Mouse (Mus musculus): ENCODE data around the gene Rabif.
"Not testable (repeated sequence)": the region's sequence is repeated elsewhere in the genome, so short reads cannot be mapped to it uniquely, and the experiment has no call there.

Rabif gene

DNA sequence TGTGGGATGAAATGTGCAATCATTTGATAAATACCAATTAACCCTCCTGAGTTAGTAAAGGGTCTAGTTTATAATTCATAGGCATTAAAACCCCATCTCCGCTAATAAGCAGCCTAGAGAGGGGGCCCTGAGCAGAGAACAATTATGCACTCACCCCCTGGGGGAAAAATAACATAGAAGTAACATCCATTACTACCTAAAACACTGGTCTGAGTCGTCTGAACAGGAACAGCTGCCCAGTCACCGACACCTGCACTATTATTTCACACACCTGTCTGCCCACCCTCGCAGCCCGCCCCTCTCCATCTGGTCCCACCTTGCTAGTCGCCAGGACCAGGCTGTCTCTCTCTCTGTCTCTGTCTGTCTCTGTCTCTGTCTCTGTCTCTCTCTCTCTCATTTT lies 18.1 kb downstream of the Rabif start:
- no peak for DNase-seq (ENCODE audit: low read depth, low spot score)

- DNase-seq (ENCODE audit: low read depth, low spot score): no peak
These were observed 18.9 kb downstream of the Rabif start for GRCm38 (mm10) chr1:134513312-134513860.

DNA sequence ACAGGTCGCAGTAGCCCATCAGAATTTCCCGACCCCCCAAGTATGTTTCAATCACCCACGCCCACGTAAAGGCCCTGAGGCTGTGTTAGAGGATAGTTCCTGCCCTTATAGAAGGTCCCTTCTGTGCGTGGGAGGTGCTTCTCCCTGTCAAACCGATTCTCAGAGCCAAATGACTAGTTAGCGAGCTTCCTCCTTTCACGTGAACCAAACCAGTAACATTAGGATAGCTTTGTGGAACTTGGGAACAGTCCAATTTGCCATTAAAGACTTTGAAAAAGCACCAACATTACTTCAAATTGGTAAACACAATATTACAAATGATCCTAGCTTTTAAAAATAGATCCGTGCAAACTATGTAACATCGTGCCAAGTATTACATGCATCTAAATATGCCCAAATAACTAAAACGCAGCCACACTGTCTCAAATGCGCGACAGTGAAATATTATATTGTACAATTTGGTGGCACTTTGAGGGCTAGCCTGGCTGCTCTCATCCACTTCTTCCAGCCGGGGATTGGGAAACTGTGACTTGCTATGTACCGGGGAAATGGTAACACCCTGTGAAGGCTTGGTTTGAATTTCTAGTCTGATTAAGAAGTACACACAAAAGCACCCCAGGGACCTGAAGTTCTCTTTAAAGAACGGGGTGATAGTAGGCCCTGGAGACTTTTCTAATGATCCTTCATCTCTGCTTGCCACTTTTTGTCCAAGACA lies 19.6 kb downstream of the Rabif start:
- no peak for DNase-seq (ENCODE audit: low read depth, low spot score)

DNA sequence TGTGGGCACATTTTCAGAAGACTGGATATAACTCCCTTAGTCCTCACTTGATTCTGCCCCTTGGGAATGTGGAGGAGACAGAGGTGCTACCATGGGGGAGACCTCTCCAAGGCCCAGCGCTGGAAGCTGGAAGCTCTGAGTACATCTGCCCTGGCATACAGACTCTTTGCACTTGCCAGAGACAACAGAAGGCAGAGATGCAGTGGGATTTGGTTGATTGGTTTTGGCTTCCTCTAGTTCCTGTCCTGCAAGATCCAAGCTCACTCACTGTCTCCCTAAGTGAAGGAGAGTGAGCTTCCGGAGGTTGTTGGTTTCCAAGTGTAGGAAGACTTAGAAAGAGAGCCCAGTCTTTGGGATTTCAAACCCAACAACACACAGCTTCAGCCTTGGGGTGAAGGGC lies 21.4 kb downstream of the Rabif start:
- DNase-seq (ENCODE audit: low read depth, low spot score): no peak

DNA sequence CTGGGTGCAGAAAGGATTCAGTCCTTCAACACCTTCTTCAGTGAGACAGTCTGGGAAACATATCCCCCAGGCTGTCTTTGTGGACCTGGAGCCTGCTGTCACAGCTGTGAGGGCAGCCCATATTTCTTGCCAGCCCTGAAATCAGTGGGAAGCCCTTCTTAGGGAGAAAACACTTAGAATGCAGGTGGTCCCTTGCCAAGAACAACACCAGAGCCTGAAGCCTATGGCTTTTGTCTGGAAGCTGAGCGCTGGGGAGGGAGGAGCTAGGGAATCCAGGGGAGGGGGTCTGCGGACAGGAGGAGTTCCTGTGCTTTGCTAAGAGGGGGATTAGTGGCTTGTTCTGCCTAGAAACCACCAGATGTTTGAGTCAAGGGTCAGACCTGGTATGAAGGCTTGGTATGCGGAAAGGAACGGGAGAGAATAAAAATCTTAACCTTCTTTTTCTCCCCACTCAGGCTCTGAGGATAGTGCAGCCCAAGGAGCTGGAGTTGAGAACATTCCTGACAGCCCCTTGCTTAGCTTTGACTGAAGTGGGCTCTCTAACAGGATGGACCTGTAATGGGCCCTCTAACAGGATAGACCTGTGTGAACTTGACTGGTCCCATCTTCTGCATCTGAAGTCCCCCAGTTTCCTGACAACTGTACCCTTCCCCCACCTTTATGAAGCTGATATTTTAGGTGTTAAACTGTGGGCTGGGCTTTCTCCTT lies 22.2 kb downstream of the Rabif start:
- DNase-seq (ENCODE audit: low read depth, low spot score): no peak

DNA sequence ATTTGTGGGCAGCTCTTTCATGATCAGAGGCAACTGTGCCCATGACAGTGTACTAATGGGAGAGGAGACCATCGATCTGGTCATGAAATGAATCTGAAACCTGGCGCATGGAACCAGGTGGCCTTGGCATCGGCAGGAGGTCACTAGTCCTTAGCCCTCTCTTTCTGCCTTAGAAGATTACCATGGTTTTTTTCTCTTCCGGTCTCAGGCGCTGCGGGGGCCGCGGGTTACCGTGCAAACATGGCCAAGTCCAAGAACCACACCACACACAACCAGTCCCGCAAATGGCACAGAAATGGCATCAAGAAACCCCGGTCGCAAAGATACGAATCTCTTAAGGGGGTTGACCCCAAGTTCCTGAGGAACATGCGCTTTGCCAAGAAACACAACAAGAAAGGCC lies 23.4 kb downstream of the Rabif start:
- DNase-seq (ENCODE audit: low read depth, low spot score): not testable (repeated sequence)

- peak; percentile 84 for DNase-seq (ENCODE audit: low read depth, low spot score)
These were observed 24.2 kb downstream of the Rabif start for GRCm38 (mm10) chr1:134518677-134519076.

DNA sequence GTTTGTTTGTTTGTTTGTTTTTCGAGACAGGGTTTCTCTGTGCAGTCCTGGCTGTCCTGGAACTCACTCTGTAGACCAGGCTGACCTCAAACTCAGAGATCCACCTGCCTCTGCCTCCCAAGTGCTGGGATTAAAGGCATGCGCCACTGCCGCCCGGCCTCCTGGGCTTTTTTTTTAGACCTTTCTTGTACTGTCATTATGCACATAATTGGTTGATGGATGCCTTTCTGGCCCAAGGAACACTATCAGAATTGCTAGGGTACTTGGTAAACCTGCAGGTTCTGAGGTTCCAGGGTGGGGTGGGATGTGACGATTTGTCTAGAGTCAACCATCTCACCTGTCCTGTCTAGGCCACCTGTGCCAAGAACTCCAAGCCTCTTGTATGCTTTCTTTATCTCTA lies 24.8 kb downstream of the Rabif start:
- DNase-seq (ENCODE audit: low read depth, low spot score): not testable (repeated sequence)

- DNase-seq (ENCODE audit: low read depth, low spot score): no peak
These were observed 25.7 kb downstream of the Rabif start for GRCm38 (mm10) chr1:134520001-134520721.

DNA sequence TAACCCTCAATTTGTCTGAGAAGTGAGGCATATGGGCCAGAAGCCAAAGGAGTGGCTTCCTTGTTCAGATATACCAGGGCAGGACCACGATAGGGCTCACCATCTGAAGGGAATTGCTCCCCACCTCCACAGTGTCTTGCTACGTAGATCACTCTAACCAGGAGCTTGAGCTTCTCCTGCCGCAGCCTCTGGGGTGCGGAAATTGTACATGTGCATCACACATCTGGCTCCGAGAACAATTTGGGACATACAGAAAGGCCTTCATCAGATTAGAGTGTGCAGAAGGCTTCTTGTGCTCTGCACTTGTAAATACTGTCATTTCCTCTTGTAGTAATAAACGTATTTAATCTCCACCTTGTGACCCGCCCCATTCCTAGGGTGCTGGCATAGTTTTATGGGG lies 26.7 kb downstream of the Rabif start:
- no peak for DNase-seq (ENCODE audit: low read depth, low spot score)

- no peak for DNase-seq (ENCODE audit: low read depth, low spot score)
These were observed 27.9 kb downstream of the Rabif start for GRCm38 (mm10) chr1:134522325-134522724.

DNA sequence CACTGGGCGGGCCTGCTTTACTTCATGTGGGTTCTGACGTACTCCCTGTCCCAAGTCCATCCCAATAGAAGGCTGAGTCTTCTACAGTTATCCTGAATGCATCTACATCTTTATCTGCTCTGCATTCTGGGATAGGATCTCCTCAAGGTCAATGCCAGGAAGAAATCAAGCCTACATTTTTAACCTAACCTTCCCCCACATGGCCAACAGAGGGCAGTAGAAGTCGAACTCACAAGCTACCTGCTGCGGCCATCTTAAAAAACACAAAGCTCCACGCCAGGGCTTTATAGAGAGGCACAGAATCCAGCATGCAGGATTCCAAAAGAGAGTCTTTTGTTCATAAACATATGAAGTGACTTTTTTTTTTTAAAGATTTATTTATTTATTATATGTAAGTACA lies 30.0 kb downstream of the Rabif start:
- no peak for DNase-seq (ENCODE audit: low read depth, low spot score)

- DNase-seq (ENCODE audit: low read depth, low spot score): no peak
These were observed 30.6 kb downstream of the Rabif start for GRCm38 (mm10) chr1:134525015-134525414.

DNA sequence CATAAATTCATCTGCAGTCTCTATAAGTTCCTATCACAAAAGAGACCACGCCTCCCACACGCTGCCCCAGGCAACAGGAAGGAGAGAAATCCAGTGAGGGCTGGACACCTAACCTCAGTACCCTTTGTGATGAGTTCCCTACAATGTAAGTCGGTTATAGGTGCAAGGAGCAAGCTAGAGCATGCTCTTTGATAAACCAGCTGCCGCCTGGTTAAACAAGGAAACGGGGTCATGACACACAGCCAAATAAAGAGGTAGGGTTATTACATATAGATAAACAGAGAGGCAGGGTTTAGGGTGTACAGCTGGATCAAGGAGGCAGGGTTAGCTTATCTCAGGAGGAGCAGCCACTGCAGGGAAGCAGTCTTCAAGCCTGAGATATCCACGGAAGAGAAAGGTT lies 32.3 kb downstream of the Rabif start:
- DNase-seq (ENCODE audit: low read depth, low spot score): no peak

- no peak for DNase-seq (ENCODE audit: low read depth, low spot score)
These were observed 36.2 kb downstream of the Rabif start for GRCm38 (mm10) chr1:134530618-134531017.

DNA sequence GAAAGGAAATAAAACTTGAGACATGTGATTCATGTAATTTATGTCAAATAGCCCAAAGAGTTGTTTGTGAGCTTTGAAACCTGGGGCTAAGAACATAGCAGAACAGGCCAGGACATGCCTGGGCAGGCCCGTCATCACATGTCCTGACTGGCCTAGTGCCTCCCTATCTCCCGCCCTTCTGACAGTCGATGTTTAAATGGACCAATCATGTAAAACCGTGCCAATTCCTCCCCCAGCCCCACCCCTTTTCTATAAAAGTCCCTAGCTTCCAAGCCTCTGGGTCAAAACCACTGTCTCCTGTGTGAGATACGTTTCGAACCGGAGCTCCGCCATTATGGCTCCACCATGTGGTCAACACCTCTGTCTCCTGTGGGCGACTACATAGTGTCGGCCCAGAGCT lies 39.3 kb downstream of the Rabif start:
- not testable (repeated sequence) for DNase-seq (ENCODE audit: low read depth, low spot score)

- DNase-seq (ENCODE audit: low read depth, low spot score): no peak
These were observed 40.6 kb downstream of the Rabif start for GRCm38 (mm10) chr1:134535054-134535453.

DNA sequence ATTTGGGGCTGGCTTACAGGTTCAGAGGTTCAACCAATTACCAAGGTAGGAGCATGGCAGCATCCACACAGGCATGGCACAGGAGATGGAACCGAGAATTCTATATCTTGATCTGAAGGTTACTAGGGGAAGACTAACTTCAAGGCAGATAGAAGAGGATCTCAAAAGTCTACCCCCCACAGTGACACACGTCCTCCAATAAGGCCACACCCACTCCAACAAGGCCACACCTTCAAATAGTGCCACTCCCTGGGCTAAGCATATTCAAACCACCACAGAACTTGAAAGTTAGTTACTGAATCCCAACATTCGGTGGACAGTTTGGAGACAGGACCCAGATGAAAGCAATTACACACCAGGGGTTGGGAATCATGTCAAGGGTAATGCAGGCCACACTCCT lies 41.1 kb downstream of the Rabif start:
- no peak for DNase-seq (ENCODE audit: low read depth, low spot score)

- no peak for DNase-seq (ENCODE audit: low read depth, low spot score)
These were observed 46.2 kb downstream of the Rabif start for GRCm38 (mm10) chr1:134540610-134541009.

GRCm38 (mm10) chr1:134548231-134548630 lies 53.8 kb downstream of the Rabif start:
- no peak for DNase-seq (ENCODE audit: low read depth, low spot score)

- DNase-seq (ENCODE audit: low read depth, low spot score): no peak
These were observed 55.2 kb downstream of the Rabif start, which contains the start of gene Mgat4e for GRCm38 (mm10) chr1:134549632-134550132. Gene Mgat4e, minus strand, starts transcription at chr1:134549682.

GRCm38 (mm10) chr1:134551869-134552268 lies 57.4 kb downstream of the Rabif start:
- DNase-seq (ENCODE audit: low read depth, low spot score): no peak
